Mouse (Mus musculus): Measurements from ENCODE around the gene Cbarp. TPM values are rescaled to one million over a fixed set of nuclear protein-coding genes. Genes with fewer than 3 reads are reported as not detected.

Gene Cbarp
- polyA plus RNA-seq, 1 experiment, result 1.5 TPM

- peaks cover 2% of the 10 kb centered on the region; the same call in 1 of the 2 replicates for H3K4me1 ChIP-seq (ENCODE audit: control insufficient read depth, insufficient read depth, insufficient read length, low read length)
These were observed 3.5 kb downstream of the Cbarp start for GRCm38 (mm10) chr10:80136952-80137625.

DNA sequence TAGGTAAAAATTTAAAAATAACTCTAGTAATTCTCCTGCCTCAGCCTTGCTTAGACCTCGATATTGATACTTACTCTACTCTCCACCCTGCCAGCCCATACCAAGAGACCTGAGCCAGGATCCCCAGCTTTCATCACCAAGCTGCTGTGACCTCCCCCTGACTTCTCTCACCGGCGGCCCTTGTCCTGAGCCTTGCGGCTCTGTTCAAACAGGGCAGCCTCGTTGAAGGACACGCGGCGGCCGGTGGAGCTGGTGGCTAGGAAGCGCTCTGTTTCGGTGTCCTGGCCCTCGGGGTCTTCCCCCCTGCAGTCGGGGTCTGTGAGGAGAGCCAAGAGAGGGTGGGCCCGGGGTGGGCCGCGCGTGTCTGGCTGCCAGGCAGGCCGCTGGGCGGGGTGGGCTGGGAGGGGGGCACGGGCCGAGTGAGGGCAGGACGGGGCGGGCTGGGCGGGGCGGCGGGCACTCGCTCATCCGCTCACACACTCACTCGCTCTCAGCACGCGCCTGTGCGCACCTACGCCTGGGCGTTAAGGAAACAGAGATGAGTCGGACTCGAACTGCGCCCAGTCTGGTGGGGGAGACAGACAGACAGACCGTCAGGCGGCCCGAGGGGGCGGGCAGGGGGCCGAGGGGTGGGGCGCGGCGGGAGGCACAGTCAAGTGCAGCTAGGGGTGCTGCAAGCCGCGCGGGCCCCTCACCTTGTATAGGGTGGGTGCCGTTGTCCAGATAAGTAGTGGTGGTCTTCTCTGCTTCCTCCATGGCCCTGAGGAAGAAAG lies 4.3 kb downstream of the Cbarp start:
- Histone ChIP-seq H3K27ac (replicated peaks; ENCODE audit: low read depth, low read length) (no peak overlapping the region), H3K4me1 (ENCODE audit: control insufficient read depth, insufficient read depth, insufficient read length, low read length) (peaks cover 2% of the 10 kb centered on the region; the same call in 1 of the 2 replicates), H3K4me3 (ENCODE audit: insufficient read depth, low read depth, low read length) (no peak overlapping the region)

More at GRCm38 (mm10) chr10:80136952-80137625, 3.5 kb downstream of the Cbarp start:
- Histone ChIP-seq H3K27ac (replicated peaks; ENCODE audit: low read depth, low read length) (no peak overlapping the region), H3K4me3 (ENCODE audit: insufficient read depth, low read depth, low read length) (no peak overlapping the region)

- Histone ChIP-seq H3K4me1 (ENCODE audit: control insufficient read depth, insufficient read depth, insufficient read length, low read length) (peaks cover 2% of the 10 kb centered on the region; the same call in 1 of the 2 replicates), H3K4me3 (ENCODE audit: insufficient read depth, low read depth, low read length) (no peak overlapping the region), H3K27ac (replicated peaks; ENCODE audit: low read depth, low read length) (no peak overlapping the region)
These were observed 5.0 kb downstream of the Cbarp start for GRCm38 (mm10) chr10:80135641-80136040.

- Histone ChIP-seq H3K4me1 (ENCODE audit: control insufficient read depth, insufficient read depth, insufficient read length, low read length) (peaks cover 2% of the 10 kb centered on the region; the same call in 1 of the 2 replicates), H3K4me3 (ENCODE audit: insufficient read depth, low read depth, low read length) (no peak overlapping the region)
These were observed 5.5 kb downstream of the Cbarp start for GRCm38 (mm10) chr10:80135161-80135560.

DNA sequence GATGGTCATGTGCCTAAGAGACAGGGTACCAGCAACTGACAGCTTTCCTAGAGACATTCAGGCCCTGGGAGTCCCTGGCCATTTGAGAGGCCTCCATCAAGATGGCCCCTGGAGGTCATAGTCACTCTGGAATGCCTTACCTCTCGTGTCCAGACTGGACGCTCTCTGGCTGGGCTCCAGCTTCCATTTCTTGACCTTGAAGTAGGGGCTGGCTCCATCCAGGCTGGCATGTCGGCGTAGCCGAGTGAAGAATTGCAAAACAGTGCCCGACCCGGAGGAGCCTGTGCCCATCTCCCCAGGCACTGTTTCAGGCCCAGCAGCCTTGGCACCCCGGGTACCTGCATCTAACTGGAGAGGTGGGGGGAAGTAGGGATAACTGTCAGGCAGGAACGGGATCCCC lies 6.2 kb downstream of the Cbarp start:
- Histone ChIP-seq H3K27ac (replicated peaks; ENCODE audit: low read depth, low read length) (no peak overlapping the region), H3K4me1 (ENCODE audit: control insufficient read depth, insufficient read depth, insufficient read length, low read length) (peaks cover 2% of the 10 kb centered on the region; the same call in 1 of the 2 replicates), H3K4me3 (ENCODE audit: insufficient read depth, low read depth, low read length) (no peak overlapping the region)

More at GRCm38 (mm10) chr10:80135161-80135560, 5.5 kb downstream of the Cbarp start:
- H3K27ac ChIP-seq (replicated peaks; ENCODE audit: low read depth, low read length), result no peak overlapping the region

DNA sequence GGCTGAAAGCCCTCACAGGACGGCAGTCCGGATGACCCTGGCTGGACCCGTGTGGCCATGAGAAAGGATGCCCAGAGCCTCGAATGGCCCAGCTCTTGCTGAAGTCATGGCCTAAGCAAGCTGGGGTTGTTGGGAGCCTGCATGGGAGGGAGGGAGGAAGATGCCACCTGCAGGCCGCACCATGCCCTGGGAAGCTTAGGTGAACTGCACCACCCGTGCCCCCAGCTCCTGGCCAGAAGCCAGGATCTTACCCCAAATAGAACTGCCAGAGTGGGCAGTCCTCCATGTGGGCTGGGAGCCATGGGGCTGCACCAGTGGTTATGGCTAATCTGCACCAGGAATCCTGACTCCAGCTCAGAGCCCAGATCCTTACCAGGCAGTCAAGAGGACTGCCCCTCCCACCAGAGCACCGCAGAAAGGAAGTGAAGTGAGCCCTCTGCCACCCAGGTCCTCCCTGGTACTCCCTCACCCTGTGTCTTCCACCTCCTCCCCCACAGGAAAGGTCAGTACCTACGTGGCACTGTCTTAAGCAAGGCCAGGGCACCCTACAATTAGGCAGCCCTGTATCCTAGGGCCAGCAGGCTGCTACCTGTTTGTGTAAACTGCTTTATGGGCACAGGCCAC lies 7.3 kb downstream of the Cbarp start:
- no peak overlapping the region for H3K4me3 ChIP-seq (ENCODE audit: insufficient read depth, low read depth, low read length)
- peaks cover 2% of the 10 kb centered on the region; the same call in 1 of the 2 replicates for H3K4me1 ChIP-seq (ENCODE audit: control insufficient read depth, insufficient read depth, insufficient read length, low read length)
- no peak overlapping the region for H3K27ac ChIP-seq (replicated peaks; ENCODE audit: low read depth, low read length)

GRCm38 (mm10) chr10:80131952-80132350 lies 8.7 kb downstream of the Cbarp start:
- Histone ChIP-seq H3K27ac (replicated peaks; ENCODE audit: low read depth, low read length) (no peak overlapping the region), H3K4me1 (ENCODE audit: control insufficient read depth, insufficient read depth, insufficient read length, low read length) (peaks cover 2% of the 10 kb centered on the region; the same call in 1 of the 2 replicates), H3K4me3 (ENCODE audit: insufficient read depth, low read depth, low read length) (no peak overlapping the region)

DNA sequence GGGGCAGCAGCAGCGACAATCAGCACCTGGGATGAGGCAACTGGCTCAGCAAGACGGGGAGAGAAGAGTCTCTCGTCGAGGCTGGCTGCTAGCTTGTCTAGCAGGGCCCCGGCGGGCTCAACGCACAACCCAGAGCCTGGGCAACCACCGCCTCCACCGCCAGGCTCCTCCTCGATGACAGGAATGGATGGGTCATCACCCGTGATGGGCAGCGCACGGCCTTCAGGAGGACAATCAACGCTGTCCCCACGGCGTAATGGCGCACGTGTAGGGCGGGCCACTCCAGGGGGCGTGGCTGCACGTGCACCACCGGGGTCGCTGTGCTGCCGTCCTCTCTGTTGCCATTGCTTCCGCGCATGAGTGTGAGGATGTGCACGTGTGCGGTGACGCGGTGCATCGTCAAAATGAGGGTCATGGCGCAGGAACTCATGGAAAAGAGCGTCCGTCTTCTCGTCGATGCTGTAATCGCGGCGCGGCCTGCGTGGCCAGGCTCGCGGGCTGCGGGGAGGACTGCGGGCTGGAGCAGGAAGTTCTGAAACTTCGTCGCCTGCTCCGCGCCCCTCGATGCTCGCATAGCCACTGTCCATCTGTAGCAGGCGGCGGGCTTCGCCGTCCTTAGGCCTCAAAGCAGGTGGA lies 9.2 kb downstream of the Cbarp start:
- Histone ChIP-seq H3K27ac (replicated peaks; ENCODE audit: low read depth, low read length) (no peak overlapping the region), H3K4me1 (ENCODE audit: control insufficient read depth, insufficient read depth, insufficient read length, low read length) (peaks cover 2% of the 10 kb centered on the region; the same call in 1 of the 2 replicates), H3K4me3 (ENCODE audit: insufficient read depth, low read depth, low read length) (no peak overlapping the region)

- Histone ChIP-seq H3K27ac (replicated peaks; ENCODE audit: low read depth, low read length) (no peak overlapping the region), H3K4me1 (ENCODE audit: control insufficient read depth, insufficient read depth, insufficient read length, low read length) (peaks cover 2% of the 10 kb centered on the region; the same call in 1 of the 2 replicates), H3K4me3 (ENCODE audit: insufficient read depth, low read depth, low read length) (no peak overlapping the region)
These were observed 10.1 kb downstream of the Cbarp start for GRCm38 (mm10) chr10:80130403-80131031.

GRCm38 (mm10) chr10:80129846-80130245 lies 10.8 kb downstream of the Cbarp start:
- H3K27ac ChIP-seq (replicated peaks; ENCODE audit: low read depth, low read length), result no peak overlapping the region
- no peak overlapping the region for H3K4me3 ChIP-seq (ENCODE audit: insufficient read depth, low read depth, low read length)
- 0 out of 2 replicates have a peak, but pooled peaks cover 2% of the 10 kb centered on the region for H3K4me1 ChIP-seq (ENCODE audit: control insufficient read depth, insufficient read depth, insufficient read length, low read length)

GRCm38 (mm10) chr10:80127920-80128319 lies 12.7 kb downstream of the Cbarp start:
- no peak overlapping the region for H3K4me3 ChIP-seq (ENCODE audit: insufficient read depth, low read depth, low read length)
- H3K27ac ChIP-seq (replicated peaks; ENCODE audit: low read depth, low read length), result no peak overlapping the region
- H3K4me1 ChIP-seq (ENCODE audit: control insufficient read depth, insufficient read depth, insufficient read length, low read length), result no peaks in the 10 kb centered on the region

- no peak overlapping the region for H3K27ac ChIP-seq (replicated peaks; ENCODE audit: low read depth, low read length)
- H3K4me1 ChIP-seq (ENCODE audit: control insufficient read depth, insufficient read depth, insufficient read length, low read length), result no peaks in the 10 kb centered on the region; the same call in 1 of the 2 replicates
These were observed 16.6 kb downstream of the Cbarp start for GRCm38 (mm10) chr10:80123932-80124562.

DNA sequence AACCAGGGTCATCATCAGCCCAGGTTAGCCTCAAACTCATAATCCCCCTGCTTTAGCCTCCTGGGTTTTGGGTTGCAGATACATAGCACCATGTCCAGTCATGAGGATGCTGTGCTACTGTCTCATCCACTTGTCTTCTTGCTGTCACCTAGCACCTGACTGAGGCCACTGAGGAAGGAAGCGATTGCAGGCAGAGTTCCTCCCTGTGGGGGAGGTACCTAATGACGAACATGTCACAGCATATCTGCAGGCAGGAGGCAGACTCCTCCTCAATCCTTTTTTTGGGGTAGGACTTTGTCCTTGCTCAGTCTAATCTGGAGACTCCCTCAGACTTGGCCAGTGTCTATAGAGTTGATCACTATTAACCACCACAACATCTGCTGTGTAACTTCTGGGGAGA lies 19.0 kb downstream of the Cbarp start:
- Histone ChIP-seq H3K4me1 (ENCODE audit: control insufficient read depth, insufficient read depth, insufficient read length, low read length) (peaks cover 12% of the 10 kb centered on the region), H3K4me3 (ENCODE audit: insufficient read depth, low read depth, low read length) (no peak overlapping the region), H3K27ac (replicated peaks; ENCODE audit: low read depth, low read length) (no peak overlapping the region)

More at GRCm38 (mm10) chr10:80123932-80124562, 16.6 kb downstream of the Cbarp start:
- no peak overlapping the region for H3K4me3 ChIP-seq (ENCODE audit: insufficient read depth, low read depth, low read length)

DNA sequence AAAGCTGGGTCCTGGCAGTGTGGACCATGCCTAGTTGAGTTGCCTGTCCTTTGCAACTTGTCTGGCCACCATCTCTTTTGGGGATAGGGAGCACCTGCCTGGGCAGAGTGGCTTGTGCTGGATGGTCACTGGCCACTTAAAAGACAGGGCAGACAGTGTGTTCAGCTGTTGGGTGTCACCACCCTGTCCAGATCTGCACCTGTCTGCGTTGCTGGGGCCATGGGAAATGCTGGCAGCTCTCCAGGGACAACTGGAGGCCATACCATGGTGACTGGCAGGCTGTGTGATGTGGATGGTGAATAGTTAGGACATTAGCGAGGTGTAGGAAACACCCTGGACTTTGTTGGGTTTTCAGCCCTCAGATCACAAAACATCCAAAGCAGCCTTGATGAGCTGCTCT lies 20.5 kb downstream of the Cbarp start:
- H3K4me3 ChIP-seq (ENCODE audit: insufficient read depth, low read depth, low read length), result no peak overlapping the region; the same call in 1 of the 2 replicates
- peaks cover 12% of the 10 kb centered on the region for H3K4me1 ChIP-seq (ENCODE audit: control insufficient read depth, insufficient read depth, insufficient read length, low read length)
- H3K27ac ChIP-seq (replicated peaks; ENCODE audit: low read depth, low read length), result no peak overlapping the region
